Mouse (Mus musculus): ENCODE measurements around the gene Tspan15. TPM values are rescaled to one million over a fixed set of nuclear protein-coding genes. Genes with fewer than 3 reads are reported as not detected.
A peak's percentile ranks its signal among the peaks of the same experiment; 100 is the strongest.

Gene Tspan15
- polyA plus RNA-seq, 2 experiments = 7.7 to 12.3 TPM

- Histone ChIP-seq H3K27me3 (ENCODE audit: control insufficient read depth, insufficient read depth, low read length) (no peaks in the 10 kb centered on the region), H3K9me3 (ENCODE audit: control insufficient read depth, low read length) (no peaks in the 10 kb centered on the region), H3K9ac (ENCODE audit: low read depth, low read length, severe bottlenecking) (no peak overlapping the region), H3K36me3 (ENCODE audit: control insufficient read depth, insufficient read depth, low read length) (no peaks in the 10 kb centered on the region), H3K27ac (replicated peaks; ENCODE audit: low read depth, low read length) (no peak overlapping the region), H3K4me2 (replicated peaks; ENCODE audit: low read depth, low read length, severe bottlenecking) (no peak overlapping the region), H3K4me3 (replicated peaks; ENCODE audit: low read length) (no peak overlapping the region), H3K4me1 (ENCODE audit: control insufficient read depth, insufficient read depth, low read length) (no peaks in the 10 kb centered on the region; the same call in 1 of the 2 replicates)
- WGBS = 63% methylated on average over 9 of the region's 9 CpGs
- DNase-seq (ENCODE audit: low spot score) (no peak), ATAC-seq (ENCODE audit: low FRiP score, low read depth) (no peak)
- no peak for TF ChIP-seq POLR2A (IDR thresholded peaks at IDR 0.05; ENCODE audit: borderline replicate concordance, extremely low read depth, insufficient read depth, insufficient read length)
Observed at GRCm38 (mm10) chr10:62192701-62193157, 38.3 kb downstream of the Tspan15 start.

DNA sequence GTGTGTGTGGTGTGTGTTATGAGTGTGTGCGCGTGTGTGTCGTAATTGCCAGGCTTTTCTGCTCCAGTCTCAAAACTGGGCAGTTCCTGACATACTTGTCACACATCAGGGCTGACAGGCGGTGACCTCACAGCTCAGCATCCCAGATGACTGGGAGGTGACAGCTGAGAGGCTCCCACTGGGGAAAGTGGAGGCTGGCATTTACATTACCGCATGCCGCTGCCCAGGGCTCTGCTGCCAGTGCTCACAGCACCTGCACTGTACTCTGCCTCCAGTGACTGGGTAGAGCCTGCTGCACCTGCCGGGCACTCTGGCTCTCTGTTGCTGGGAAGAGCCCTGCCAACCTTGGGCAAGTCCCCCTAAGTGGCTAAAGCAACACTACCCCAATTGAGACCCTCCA lies 40.2 kb downstream of the Tspan15 start:
- Histone ChIP-seq H3K27ac (replicated peaks; ENCODE audit: low read depth, low read length) (no peak overlapping the region), H3K9ac (ENCODE audit: low read depth, low read length, severe bottlenecking) (no peak overlapping the region), H3K9me3 (ENCODE audit: control insufficient read depth, low read length) (no peaks in the 10 kb centered on the region), H3K4me3 (replicated peaks; ENCODE audit: low read length) (no peak overlapping the region), H3K36me3 (ENCODE audit: control insufficient read depth, insufficient read depth, low read length) (no peaks in the 10 kb centered on the region), H3K4me1 (ENCODE audit: control insufficient read depth, insufficient read depth, low read length) (no peaks in the 10 kb centered on the region; the same call in 1 of the 2 replicates), H3K4me2 (replicated peaks; ENCODE audit: low read depth, low read length, severe bottlenecking) (no peak overlapping the region), H3K27me3 (ENCODE audit: control insufficient read depth, insufficient read depth, low read length) (no peaks in the 10 kb centered on the region)
- 89% methylated on average over 7 of the region's 7 CpGs for WGBS
- DNase-seq (ENCODE audit: low spot score) (no peak), ATAC-seq (ENCODE audit: low FRiP score, low read depth) (no peak)
- TF ChIP-seq POLR2A (IDR thresholded peaks at IDR 0.05; ENCODE audit: borderline replicate concordance, extremely low read depth, insufficient read depth, insufficient read length) = no peak

DNA sequence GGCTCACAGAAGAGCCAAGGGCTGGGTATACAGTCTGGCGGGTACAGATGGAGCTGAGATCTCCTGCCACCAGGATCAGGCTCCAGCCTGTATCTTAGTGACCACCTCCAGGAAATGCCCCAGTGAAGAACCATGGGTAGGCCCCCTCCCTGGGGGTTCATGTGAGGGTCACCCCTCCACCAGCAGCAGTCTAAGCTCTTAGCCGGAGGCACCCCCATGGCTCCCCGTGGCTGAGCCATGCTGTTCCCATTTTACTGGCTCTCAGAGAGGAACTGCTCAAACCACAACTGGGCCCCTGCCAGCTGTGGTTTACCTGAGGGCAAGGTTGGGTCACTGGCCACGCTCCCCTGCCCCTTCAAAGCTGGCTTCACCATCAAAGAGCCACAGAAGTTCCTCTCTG lies 41.1 kb downstream of the Tspan15 start:
- Histone ChIP-seq H3K9ac (ENCODE audit: low read depth, low read length, severe bottlenecking) (no peak overlapping the region), H3K27ac (replicated peaks; ENCODE audit: low read depth, low read length) (no peak overlapping the region), H3K4me1 (ENCODE audit: control insufficient read depth, insufficient read depth, low read length) (no peaks in the 10 kb centered on the region), H3K36me3 (ENCODE audit: control insufficient read depth, insufficient read depth, low read length) (no peaks in the 10 kb centered on the region), H3K4me2 (replicated peaks; ENCODE audit: low read depth, low read length, severe bottlenecking) (no peak overlapping the region), H3K27me3 (ENCODE audit: control insufficient read depth, insufficient read depth, low read length) (no peaks in the 10 kb centered on the region), H3K4me3 (replicated peaks; ENCODE audit: low read length) (no peak overlapping the region), H3K9me3 (ENCODE audit: control insufficient read depth, low read length) (no peaks in the 10 kb centered on the region)
- TF ChIP-seq POLR2A (IDR thresholded peaks at IDR 0.05; ENCODE audit: borderline replicate concordance, extremely low read depth, insufficient read depth, insufficient read length) = no peak
- WGBS = 80% methylated on average over 2 of the region's 4 CpGs
- no peak for DNase-seq (ENCODE audit: low spot score)
- ATAC-seq (ENCODE audit: low FRiP score, low read depth) = no peak

DNA sequence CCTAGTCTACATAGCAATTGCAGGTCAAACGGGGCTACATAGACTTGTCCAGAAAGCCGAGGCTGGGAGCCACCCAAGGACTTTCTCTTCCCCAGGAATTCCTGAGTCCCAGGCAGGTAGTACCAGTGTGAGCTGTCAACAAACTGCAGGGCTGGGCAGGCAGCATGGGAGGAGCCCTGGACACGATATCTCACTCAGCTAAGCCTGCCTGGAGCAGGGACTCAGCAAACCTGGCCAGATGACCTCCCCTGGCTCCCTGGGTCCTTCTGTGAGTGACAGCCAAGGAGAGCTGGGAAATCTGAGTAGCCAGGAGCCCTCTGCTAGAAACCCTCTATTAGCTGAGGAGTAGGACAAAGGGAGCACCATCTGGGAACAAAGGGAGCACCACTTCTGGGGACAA lies 41.7 kb downstream of the Tspan15 start:
- H3K9me3 ChIP-seq (ENCODE audit: control insufficient read depth, low read length) = no peaks in the 10 kb centered on the region
- no peaks in the 10 kb centered on the region for H3K4me1 ChIP-seq (ENCODE audit: control insufficient read depth, insufficient read depth, low read length)
- no peak for TF ChIP-seq POLR2A (IDR thresholded peaks at IDR 0.05; ENCODE audit: borderline replicate concordance, extremely low read depth, insufficient read depth, insufficient read length)
- no peak overlapping the region for H3K27ac ChIP-seq (replicated peaks; ENCODE audit: low read depth, low read length)
- no peaks in the 10 kb centered on the region for H3K36me3 ChIP-seq (ENCODE audit: control insufficient read depth, insufficient read depth, low read length)
- DNase-seq (ENCODE audit: low spot score) = no peak
- no peak overlapping the region for H3K4me3 ChIP-seq (replicated peaks; ENCODE audit: low read length)
- H3K4me2 ChIP-seq (replicated peaks; ENCODE audit: low read depth, low read length, severe bottlenecking) = no peak overlapping the region
- no peak overlapping the region for H3K9ac ChIP-seq (ENCODE audit: low read depth, low read length, severe bottlenecking)
- no peak for ATAC-seq (ENCODE audit: low FRiP score, low read depth)
- H3K27me3 ChIP-seq (ENCODE audit: control insufficient read depth, insufficient read depth, low read length) = no peaks in the 10 kb centered on the region
- WGBS = 71% methylated on average over 3 of the region's 3 CpGs

DNA sequence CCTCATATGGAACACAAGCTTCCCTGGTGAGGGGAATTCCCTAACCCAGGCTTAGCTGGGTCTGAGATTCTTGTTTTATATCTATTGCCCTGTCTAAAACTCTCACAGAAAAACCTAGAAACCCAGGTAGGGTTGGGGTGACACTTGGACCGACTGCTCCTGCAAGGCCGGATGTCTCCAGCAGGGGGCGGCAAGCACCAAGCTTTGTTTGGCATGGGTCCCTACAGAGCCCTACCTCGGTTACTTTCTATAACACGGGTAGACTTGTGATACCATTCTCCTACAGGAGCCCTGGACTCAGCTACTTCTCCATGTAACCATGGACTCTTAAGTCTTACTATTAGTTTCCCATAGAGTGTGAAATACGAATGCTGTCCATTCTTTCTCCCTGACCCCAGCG lies 44.2 kb downstream of the Tspan15 start:
- DNase-seq (ENCODE audit: low spot score) (peak; percentile 83), ATAC-seq (ENCODE audit: low FRiP score, low read depth) (peak; percentile 67; the same call in 1 of the 2 replicates)
- Histone ChIP-seq H3K4me1 (ENCODE audit: control insufficient read depth, insufficient read depth, low read length) (no peaks in the 10 kb centered on the region), H3K9ac (ENCODE audit: low read depth, low read length, severe bottlenecking) (no peak overlapping the region), H3K27me3 (ENCODE audit: control insufficient read depth, insufficient read depth, low read length) (no peaks in the 10 kb centered on the region), H3K9me3 (ENCODE audit: control insufficient read depth, low read length) (no peaks in the 10 kb centered on the region), H3K4me2 (replicated peaks; ENCODE audit: low read depth, low read length, severe bottlenecking) (no peak overlapping the region), H3K36me3 (ENCODE audit: control insufficient read depth, insufficient read depth, low read length) (no peaks in the 10 kb centered on the region), H3K27ac (replicated peaks; ENCODE audit: low read depth, low read length) (no peak overlapping the region), H3K4me3 (replicated peaks; ENCODE audit: low read length) (no peak overlapping the region)
- 22% methylated on average over 7 of the region's 7 CpGs for WGBS
- no peak for TF ChIP-seq POLR2A (IDR thresholded peaks at IDR 0.05; ENCODE audit: borderline replicate concordance, extremely low read depth, insufficient read depth, insufficient read length)

GRCm38 (mm10) chr10:62183053-62183452 lies 48.0 kb downstream of the Tspan15 start:
- peak; percentile 95 for DNase-seq (ENCODE audit: low spot score)
- Histone ChIP-seq H3K36me3 (ENCODE audit: control insufficient read depth, insufficient read depth, low read length) (no peaks in the 10 kb centered on the region), H3K27me3 (ENCODE audit: control insufficient read depth, insufficient read depth, low read length) (no peaks in the 10 kb centered on the region), H3K4me1 (ENCODE audit: control insufficient read depth, insufficient read depth, low read length) (no peaks in the 10 kb centered on the region), H3K4me3 (replicated peaks; ENCODE audit: low read length) (no peak overlapping the region), H3K27ac (replicated peaks; ENCODE audit: low read depth, low read length) (no peak overlapping the region), H3K9me3 (ENCODE audit: control insufficient read depth, low read length) (no peaks in the 10 kb centered on the region), H3K4me2 (replicated peaks; ENCODE audit: low read depth, low read length, severe bottlenecking) (no peak overlapping the region), H3K9ac (ENCODE audit: low read depth, low read length, severe bottlenecking) (no peak overlapping the region)
- TF ChIP-seq POLR2A (IDR thresholded peaks at IDR 0.05; ENCODE audit: borderline replicate concordance, extremely low read depth, insufficient read depth, insufficient read length) = peak; percentile 33; the same call in 1 of the 2 replicates
- ATAC-seq (ENCODE audit: low FRiP score, low read depth) = peak; percentile 63
- WGBS = 1% methylated on average over 10 of the region's 10 CpGs

Measured in limb, embryonic 14.5 days (tissue).